Mouse (Mus musculus) cerebellum, adult 18-20 months (tissue): ENCODE results near the gene Unc5b.

ENCODE experiments used
- DNase-seq, 2 experiments: peaks; one replicate each; pipeline ENCODE4 v3.0.0; 2021

Unc5b gene

DNA sequence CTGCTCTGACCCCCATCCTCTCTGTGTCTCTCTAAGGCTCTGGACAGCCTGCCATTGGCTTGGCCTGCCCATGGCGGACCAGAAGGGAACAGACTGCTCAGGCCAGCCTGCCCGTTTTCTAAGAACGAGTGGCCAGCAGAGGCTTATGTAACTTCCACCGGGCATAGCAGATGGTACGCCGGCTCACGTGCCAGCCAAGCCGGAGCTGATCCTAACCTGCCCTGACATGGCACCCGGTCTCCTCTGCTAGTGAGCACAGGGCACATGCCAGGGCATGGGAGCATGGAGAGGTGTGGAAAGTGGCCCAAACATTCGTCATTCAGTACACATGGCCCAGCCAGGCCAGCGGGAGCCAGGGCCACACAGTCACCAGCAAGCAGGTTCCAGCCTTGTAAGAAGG, 10.8 kb downstream of the Unc5b start:
- peak; percentile 99 for DNase-seq

DNA sequence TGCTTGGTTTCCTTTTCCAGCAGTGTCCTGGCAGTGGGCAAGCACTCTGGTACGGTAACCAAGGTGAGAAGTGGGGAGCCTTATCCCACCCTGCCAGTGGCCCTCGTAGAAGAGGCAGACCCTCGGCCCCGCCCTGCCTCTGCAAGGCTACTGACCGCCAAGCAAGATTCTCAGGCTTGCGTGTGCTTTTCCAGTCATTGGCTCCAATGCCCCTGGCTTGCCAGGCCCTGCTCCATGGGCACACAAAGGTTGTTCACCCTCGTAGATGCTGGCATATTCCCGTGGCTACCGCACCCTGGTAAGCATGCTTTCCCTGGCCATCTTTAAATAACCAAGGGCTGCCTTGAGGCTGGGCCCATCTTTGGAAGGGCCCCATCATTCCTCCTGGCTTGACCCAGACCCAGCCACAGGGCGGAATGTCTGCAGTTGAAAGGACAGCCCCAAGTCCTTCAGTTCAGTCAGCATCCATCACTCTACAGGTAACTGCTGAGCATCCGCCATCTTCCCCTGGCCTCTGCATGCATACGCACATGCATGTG, 11.7 kb downstream of the Unc5b start:
- peak; percentile 38 to 48 for DNase-seq

DNA sequence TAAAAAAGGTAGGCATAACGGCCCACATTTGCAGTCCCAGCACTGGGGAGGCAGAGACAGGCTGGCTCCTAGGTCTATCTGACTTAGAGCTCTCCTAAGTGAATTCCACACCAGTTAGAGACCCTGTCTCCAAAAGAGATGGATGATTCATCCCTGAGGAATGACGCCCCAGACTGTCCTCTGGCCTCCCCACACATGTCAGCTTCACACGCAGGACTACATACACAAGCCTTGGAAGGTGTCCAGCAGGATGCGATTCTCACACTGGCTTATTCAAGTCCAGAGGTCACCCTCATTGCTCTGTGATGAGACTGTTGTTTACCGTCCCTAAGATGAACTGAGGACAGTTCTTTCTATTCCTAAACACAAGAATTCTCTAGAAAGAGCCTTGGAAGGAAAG, 12.2 kb downstream of the Unc5b start:
- peak; percentile 26 to 49 for DNase-seq

DNA sequence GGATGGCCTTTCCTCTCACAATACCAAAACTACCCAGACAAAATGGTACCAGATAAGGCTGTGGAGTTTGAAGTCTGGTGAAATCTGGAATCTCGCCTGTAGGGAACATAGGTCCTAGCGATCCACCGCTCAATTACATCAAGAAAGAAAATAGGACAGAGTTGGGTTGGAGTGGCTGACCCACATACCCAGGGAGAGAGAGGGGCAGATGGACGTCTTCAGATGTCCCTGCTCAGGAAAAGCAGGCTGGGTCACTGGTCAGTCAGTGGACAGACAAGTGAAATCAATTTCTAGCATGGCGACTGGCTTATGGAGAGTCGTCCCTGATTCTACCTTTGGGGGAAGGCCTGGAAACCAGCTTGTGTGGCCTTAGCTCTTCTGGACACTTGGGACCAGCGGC, 12.7 kb downstream of the Unc5b start:
- peak; percentile 33 to 38 for DNase-seq

DNA sequence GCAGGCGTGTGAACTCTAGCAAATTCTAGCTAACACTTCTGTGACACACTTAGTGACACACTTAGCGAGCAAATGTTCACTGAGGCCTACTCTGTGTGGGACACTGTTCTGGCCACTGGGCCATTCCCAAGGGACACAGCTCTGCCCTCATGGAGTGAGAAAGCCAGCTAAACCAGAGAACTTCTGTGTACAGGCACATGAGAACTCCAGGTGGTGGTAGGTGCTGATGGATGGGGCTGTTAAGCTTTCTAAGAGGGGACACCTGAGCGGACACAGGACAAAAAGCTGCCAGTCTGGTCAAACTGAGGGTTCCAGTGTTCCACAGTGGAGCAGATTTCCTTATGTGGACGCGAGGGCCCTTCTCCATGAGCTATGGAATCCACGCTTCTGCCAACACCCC, 13.5 kb downstream of the Unc5b start:
- DNase-seq: no peak

DNA sequence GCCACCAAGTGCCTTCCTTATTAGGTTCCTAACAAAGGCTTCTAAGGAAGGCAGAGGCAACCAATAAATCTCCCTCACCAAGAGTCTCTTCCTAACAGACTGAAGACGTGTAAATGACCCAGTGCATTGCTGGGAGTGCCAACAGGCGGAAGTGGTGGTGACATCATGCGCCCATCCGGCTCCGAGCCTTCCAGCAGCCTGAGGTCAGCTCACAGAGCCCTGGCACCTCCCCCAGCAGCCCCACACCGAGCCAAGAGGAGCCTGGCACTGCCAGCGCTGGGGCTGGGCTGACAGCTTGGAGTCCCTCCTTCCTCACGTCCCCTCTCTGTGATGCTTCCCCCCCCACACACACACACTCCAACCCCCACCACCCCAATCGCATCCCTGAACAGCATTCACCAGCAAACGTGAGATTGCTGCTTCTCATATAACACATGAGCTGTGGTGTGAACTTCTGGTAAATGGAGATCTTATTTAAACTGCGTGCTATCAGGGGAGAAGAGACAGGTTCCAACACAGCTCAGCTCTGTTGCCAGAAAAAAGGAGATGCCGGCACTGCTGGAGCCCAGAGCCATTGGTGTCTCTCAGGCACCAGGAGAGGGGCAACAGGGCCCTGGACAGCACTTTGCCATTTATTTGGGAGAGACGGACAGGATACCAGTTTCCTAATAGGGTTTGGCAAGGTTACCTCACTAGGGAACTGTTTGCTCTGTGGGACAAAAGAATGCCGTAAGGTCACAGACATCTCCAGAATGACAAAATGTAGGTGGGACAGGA, 14.3 kb downstream of the Unc5b start:
- peak; percentile 91 to 94 for DNase-seq

DNA sequence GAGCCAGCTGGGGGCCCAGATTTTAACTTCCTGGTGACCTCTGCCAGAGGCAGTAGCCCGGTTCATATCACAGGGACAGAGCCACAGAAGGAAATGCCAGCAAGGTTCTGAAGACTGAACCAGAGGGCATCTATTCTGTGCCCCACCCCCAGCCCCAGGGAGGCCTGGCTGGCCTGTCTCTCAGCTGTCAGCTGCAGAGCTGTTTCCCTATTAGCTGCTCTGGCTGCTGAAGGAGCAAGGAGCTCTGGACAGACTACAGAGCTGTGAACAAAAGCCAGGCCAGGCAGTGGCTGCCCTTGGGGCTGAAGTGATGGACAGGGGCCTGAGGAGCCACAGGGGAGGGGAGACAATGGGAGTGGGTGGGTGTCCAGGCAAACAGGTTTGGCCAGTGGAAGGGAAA, 15.5 kb downstream of the Unc5b start:
- peak; percentile 46 to 52 for DNase-seq

DNA sequence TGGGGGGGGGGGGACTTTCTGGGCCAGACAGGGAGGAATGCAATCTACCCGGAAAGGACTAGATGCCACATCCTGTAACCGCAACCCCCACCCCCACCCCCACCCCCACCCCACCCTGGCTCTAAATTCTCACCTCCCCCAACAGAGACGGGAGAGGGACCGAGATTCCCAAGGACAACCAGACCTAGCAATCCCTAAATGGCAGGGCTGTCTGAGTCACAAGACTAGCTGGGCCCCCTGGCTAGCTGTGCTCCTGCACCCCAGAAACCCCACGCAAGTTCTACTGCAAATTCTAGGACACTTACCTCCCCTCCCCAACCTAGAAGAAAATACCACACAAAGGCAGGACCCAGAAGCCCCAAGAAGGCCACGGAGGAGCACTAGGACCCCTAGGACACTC, 16.3 kb downstream of the Unc5b start:
- no peak for DNase-seq

DNA sequence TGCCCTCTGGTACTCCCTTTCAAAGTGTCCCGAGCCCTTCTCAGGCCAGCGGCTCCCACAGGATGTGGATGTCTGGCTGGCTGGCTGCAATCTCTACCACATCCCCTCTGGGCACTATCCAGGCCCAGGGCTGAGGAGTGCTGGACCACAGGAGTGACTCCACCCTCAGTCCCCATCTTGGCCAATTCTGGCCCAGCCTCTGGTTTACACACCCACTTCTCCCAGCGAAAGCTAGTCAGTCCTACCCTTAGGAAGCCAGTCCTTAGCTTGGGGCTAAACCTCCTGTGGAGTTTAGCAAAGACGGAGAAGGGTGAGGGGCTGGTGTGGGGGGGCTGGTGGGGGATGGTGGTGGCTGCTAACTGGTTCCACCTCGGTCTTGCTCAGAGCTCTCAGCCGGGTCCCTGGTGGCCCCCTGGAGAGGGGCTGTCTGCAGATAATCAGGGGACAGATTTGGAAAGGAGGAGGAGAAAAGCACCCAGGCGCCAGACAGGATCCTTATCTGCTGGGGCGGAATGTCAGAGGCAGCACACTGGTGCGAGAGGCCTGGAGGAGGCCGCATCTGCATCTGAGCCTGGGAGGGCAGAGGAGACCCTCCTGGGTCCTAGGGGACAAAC, 16.8 kb downstream of the Unc5b start:
- DNase-seq: no peak

DNA sequence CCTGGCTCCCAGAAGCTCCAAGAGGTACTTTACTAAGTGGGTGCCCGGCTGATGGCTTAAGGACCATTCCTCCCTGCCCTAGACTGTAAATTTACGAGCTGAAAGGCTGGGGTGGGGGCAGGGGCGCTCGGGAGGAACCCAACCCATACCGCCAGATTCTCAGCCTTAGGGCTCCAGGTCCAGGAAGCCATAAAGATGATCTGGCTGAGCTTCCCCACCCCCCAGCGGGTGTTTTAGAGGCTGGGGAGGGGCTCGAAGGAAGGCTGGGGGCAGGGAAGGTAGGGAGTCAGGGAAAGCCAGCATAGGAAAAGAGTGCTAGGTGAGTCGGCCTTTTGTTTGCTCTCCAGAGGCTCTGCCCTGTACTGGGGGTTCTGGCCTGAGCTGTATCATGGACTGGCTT, 17.8 kb downstream of the Unc5b start:
- DNase-seq: no peak

DNA sequence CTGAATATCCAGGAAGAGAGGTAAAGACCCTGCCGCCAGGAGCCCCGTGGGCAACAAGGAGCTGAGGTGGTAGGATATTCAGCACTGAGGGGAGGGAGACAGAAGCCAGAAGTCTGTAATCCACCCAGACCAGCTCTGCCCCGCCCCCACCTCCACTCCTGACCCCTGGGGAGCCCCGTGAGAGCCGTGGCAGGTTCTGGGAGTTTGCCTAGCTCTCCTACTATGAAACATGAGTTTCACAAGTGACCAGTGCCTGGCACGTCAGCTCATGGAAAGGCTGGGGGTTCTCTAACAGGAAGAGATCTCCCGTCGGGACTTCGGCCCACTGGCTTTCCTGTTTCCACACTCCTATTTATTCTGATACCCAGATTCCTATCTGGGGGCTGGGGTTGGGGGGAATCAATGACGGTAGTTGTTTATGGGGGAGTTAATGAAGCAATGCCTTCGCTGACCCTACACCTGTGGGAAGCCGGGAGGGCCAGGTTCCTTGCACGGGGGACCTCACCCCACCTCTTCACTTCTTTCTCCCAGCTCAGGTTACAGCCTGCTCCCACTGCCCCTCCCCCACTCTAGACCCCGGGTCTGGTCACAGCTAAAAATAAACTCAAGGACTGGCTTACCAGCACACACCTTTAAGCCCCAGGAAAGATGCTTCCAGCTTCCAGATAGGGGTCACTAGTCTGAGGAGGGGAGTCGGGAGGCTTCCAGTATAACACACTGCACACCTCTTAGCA, 19.4 kb downstream of the Unc5b start:
- no peak for DNase-seq

DNA sequence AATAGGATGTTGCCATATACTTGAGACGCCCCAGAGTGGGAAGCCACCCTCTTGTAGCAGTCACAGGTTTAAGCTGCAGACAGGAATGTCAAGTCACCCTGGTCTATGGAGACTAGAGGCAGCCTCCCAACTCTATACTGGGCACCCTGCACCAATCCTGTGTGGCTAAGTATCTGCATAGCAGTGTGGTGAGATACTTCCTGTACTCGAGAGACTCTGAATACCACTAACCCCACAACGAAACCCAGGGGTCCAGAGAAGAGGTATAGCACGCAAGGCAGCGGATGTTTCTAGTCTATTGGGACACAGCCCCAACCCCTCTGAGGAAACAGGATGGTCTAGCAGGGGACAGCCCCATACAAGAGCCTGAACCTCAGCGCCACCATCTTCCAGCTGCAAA, 22.9 kb downstream of the Unc5b start:
- DNase-seq: peak in 1 of 2 experiments; percentile 17

DNA sequence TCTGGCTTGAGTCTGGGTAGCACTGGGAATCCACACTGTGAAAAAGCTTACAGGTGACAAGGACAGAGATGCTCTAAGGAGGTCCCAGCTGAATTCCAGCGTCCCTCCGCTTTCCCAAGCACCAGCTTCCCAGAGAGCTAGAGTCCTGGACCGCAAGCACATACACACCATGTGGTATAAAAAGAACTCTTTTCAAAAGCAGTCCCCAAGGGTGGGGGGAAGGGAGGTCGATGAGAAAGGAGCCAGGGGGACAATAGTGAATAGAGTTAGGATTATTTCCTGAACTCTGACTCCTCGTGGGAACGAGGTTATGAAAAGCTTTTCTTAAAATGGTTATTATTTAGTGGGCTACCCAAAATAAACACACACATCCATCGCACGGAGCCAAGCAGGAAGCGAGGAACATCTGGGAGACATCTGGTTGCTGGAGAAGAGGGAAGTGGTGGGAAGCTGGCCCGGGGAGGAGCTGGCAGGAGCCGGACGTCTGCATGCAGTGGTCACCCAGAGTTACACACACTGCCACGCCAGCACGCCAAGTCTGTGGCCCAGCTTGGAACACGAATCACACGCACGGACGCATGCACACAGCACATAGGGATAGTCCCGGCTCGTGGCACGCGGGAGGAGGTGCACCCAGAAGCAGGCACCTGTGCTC, 23.7 kb downstream of the Unc5b start:
- peak in 1 of 2 experiments; percentile 37 for DNase-seq

DNA sequence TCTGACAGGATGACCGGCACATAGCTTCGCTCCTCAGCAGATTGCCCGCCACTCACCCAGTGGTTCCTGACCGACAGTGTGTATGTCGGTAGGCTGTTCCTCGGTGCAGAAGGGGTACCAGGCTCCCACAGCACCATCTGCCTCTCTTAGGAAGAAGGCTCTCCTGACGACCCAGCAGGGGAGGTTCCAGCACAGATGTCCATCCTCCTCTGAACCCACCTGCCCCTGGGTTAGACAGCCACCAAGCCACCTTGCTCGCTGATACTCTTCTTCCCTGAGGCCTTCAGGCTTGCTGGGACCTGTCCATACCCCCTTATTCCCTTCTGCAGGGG, 25.2 kb downstream of the Unc5b start:
- DNase-seq: peak; percentile 52 to 57

DNA sequence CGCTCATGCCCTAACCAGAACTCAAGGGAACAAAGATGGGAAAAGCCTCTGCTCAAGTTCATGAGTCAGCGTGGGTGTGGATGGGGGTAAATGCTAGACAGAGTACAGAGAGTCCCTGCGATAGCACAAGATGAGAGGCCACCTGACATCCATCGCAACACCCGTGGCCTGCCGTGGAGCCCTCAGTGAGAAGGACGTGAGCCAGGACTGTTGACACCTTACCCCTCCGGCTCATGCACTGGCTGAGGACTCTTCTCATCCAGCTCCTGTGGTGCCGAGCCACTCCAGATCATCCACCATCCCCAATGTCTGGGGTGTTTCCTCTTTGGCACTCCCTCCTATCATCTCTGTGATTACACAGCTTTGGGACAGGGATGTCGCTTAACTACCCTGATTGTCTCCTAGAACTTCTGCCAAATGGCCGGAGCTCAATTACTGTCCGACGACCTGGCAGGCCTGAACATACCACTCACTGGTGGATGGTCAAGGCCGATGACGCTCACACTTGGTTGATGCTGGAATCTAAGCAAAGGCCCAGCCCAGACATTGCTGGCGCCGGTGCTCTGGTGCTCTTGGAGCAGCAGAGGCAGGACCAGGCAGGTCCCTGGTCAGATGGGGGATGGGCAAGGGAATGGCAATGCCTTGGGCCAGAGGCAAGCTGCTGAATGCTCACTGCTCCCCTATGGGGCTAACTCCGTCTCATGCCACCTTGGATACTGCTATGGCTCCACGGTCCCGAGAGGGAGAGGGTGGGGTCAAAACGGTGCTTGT, 25.8 kb downstream of the Unc5b start:
- peak; percentile 53 to 54 for DNase-seq

DNA sequence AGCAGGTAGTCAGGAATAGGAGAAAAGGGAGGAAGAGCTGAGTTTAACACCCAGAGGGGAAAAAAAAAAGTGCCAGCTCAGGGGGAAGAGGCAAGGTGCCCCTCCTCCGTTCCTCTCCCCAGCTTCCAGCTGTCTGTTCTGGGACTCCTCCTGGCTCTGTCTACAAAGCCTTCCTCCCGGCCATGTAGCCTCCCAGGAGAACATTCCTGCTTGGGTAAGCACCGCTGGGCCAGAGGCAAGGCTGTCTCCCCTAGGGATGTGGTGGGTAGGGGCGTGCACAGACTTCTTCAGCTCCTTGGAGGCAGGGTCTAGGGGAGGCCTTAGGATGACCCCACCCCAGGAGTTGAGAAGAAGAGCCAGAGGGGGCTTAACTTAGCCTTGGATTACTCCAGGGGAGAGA, 26.5 kb downstream of the Unc5b start:
- peak in 1 of 2 experiments; percentile 22 for DNase-seq

DNA sequence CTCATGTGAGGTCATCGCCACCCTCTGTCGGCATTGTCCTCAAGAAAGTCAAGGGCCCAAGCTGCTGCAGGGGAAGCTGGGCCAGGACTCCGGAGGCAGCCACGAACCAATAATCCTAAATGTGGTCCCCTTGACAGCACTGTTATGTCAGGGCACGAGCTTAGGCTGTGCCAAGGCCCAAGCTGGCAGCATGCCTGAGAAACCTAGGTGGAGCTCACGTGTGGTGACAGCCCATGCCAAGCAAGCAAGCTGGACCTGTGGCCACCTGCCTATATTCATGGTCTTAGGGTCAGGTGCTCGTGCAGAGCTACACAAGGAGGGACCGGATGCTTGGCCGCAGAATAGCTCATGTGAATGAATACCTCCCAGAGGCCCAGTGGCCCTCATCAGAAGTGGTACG, 27.4 kb downstream of the Unc5b start:
- peak; percentile 75 to 76 for DNase-seq

DNA sequence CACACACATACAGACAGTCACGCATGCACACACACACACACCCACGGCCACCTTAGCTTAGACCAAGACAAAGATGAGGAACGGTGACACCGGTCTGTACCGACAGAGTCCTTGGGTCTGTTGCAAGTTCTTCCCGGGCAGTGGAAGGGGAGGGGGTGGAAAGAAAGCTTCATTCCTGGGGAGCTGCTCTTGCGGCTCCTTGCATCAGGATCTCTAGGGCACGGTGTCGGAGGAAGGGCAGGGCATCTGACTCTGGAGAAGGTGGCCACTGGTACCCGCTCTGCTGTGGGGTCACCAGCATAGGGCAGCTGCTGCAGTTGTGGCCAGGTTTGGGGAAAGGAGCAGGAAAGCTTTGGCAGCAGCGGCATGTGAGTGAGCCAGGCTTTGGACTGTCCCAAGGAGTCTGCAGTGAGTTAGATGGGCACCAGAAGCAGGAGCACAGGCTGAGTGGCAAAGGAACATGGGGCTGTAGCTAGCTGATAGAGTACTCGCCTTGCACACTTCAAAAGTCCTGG, 29.4 kb downstream of the Unc5b start:
- no peak for DNase-seq

DNA sequence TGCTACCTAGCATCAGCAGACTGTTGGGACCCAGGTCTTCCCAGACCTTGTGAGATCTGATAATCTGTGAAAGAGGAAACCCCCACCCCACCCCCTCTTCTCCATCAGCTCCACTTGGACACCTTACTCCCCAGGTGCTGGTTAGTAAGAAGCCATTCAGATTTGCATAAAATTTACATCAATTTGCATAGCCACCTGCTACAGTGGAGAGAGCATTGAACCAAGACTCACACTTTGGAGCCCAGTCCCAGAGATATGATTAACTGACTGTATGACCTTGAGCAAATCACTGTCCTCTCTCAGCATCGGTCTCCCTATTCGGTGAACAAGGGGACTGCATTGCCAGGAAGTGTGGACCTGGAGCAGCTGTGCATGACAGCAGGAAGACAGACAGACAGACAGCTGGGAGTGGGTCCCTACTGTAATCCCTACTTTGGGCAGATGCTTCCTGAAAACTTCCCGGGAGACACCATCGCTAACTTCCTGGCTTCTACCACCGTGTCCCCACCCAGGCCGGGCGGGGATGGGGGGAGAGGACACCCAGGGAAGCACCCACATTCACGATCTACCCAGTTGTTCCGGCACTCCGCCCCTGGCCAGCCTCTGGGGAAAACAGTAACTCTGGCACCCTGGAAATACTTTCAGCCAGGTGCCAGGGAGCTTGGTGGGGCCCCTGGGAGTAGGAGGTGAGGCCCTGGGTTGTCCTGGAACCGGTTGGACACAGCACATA, 30.0 kb downstream of the Unc5b start:
- no peak for DNase-seq

DNA sequence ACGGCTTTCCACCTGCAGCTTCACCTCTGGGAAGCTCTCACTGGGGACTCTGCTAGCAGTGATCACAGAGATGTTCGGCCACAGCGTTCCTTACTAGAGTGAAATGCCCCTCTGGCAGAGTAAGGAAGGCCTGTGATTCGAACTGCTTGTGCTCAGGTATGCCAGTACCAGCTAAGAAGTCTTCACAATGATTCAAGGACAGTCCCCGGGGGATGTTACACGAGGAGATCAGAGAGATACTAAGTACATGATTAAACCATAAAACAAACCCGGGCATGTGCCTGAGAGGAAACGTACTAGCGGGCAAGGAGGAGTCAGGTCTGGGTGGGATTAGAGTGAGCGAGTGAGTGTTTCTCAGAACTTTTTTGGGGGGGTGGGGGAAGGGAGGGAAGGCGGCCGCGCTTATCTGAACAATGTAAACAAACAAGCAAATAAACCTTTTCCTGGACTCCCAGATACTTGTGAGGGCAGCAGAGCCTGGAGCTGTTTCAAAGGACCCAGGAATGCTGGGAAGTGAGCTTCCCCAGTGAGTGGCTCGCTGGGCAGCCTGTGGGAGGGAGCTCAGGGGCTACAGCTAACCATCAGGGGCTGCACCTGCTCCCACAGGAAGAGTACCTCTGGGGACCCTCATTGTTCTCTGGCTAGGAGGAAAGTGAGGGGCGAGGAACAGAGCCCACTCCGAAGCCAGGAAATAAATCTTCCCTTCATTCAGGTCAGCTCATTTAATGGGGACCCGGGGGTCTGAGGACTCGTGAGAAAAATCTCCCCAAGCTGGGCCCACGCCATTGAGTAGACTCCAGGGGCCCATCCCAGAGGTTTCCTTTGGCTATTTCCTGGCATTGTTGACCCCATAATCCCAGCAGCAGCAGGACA, 30.9 kb downstream of the Unc5b start:
- no peak for DNase-seq
